Mouse (Mus musculus) midbrain, embryonic 10.5 days (tissue): ENCODE measurements around the gene Tle2. TPM values are rescaled to one million over a fixed set of nuclear protein-coding genes. Genes with fewer than 3 reads are reported as not detected.
A peak's percentile ranks its signal among the peaks of the same experiment; 100 is the strongest.

Experiments
- DNase-seq: peaks from one replicate; pipeline ENCODE4 v3.0.0-alpha.2; 2017; ENCODE audit warnings: low spot score
- H3K27ac ChIP-seq: fragments of 300-500 bp; sonication (generic); replicated peaks from 2 replicates; pipeline ENCODE4 v1.5.1; 2016; ENCODE audit warnings: mild to moderate bottlenecking
- H3K27me3 ChIP-seq: fragments of 300-500 bp; sonication (generic); 2 replicates; pipeline ENCODE4 v1.6.1; 2016; ENCODE audit warnings: low read depth, mild to moderate bottlenecking; ENCODE audit not compliant: poor library complexity, severe bottlenecking
- H3K36me3 ChIP-seq: fragments of 300-500 bp; sonication (generic); 2 replicates; pipeline ENCODE4 v1.6.1; 2016; ENCODE audit warnings: mild to moderate bottlenecking, moderate library complexity
- H3K4me1 ChIP-seq: fragments of 300-500 bp; sonication (generic); 2 replicates; pipeline ENCODE4 v1.6.1; 2016
- H3K4me3 ChIP-seq: fragments of 300-500 bp; sonication (generic); 2 replicates; pipeline ENCODE4 v1.5.1; 2016; ENCODE audit warnings: mild to moderate bottlenecking, moderate library complexity
- H3K9me3 ChIP-seq: fragments of 300-500 bp; sonication (generic); replicated peaks from 2 replicates; pipeline ENCODE4 v1.6.1; 2016; ENCODE audit warnings: mild to moderate bottlenecking
- WGBS: fragments of 180-500 bp; shearing (Covaris S2); methylation state at CpG from one replicate; pipeline ENCODE4 v1.1.7; 2016; 5-methylcytosine and 5-hydroxymethylcytosine counted together
- polyA plus RNA-seq: library from polyadenylated mRNA; unstranded; fragments of >200 nt; fragmentation: Nextera tagmentation; extraction: Ambion mirVana; gene quantifications from 2 replicates; pipeline ENCODE4 v1.2.1, GENCODE M21; 2016

Tle2 gene
- polyA plus RNA-seq: 9.7 and 13.5 TPM in 2 replicates

DNA sequence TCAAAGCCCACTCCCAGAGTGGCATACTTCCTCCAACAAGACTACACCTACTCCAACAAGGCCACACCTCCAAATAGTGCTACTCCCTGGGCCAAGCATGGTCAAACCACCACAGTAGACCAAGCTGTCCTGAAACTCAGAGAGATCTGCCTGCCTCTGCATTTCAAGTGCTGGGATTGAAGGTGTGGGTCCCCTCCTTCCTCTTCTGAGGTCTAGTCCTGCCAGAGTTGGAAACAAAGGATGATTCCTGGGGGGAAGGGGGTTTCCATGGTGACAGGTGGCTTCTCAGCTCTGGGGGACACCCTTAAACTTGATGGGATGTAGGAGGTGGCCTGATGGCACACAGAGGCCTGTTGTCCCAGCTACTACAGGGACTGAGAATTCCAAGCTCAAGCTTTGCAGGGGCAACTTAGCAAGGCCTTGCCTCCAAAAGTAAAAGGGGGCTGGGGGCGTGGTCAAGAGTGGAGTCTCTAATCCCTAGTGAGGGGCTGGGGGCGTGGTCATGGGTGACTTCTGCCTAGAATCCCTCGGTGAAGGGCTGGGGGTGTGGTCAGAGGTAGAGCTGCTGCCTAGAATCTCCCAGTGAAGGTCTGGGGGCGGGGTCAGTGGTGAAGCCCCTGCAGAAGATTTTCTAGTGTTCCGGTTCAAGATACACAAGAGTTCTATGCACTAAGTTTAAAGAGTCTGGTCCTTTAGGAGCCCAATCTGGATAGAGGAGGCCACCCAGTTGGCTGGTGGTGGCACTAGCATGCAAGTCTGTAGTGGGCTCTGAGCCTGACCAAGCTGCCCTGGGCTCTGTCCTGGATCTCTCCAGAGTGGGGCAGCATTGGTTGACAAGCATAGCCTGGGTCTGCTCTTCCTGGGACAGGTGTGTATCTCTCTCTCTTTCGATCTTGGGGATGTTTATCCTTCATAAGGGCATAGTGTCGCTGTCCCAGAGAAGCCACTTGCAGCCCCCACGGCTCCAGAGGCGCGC is at the start of gene Tle2:
Tle2 (plus strand) TSS at position 481 of the 976 bp plus-strand sequence.
- H3K36me3 ChIP-seq: no peaks in the 10 kb centered on the region
- H3K27ac ChIP-seq: peak within 1 kb of the TSS; percentile 81
- DNase-seq: peak; percentile 40
- H3K4me1 ChIP-seq: peaks cover 69% of the 10 kb centered on the region
- H3K4me3 ChIP-seq: peak within 1 kb of the TSS; percentile 58
- H3K9me3 ChIP-seq: no peaks in the 10 kb centered on the region
- H3K27me3 ChIP-seq: peaks cover 81% of the 10 kb centered on the region
- WGBS: 19% methylated on average over 10 of the region's 10 CpGs

DNA sequence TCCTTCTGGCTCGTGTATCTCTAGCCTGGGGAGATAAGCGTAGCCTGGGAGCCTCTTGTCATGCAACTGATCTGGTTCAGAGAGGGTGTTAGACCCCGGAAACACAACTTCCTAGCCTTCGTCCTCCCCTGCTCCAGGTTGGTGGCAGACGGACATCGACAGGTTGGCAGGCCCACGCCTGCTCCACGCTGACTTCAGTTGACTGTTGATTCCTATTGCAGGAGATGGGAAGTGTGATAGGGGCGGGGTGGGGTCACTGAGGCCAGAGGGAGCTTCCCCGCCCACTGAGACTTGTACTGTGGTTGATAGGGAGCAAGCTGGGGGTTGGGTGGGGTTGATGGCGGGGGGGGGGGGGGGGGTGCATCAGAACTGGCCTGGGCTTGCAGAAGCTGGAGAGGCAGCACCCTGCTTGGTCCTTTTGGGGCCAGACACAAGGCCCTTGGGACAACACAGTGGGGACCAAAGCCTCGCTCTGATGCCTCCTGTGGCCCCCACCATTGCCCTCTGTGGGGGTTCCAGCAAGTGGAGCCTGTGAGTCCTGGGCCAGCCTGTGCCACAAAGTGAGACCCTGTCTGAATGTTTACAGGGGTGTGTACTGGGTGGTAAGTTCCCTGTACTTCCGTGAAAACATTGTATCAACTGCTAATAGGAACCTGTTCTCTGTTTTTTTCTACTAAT is 49.2 kb upstream of the Tle2 start:
- H3K4me3 ChIP-seq: no peak overlapping the region
- peaks cover 22% of the 10 kb centered on the region for H3K36me3 ChIP-seq
- no peak for DNase-seq
- no peak overlapping the region for H3K27ac ChIP-seq
- whole genome bisulfite sequencing: 74% methylated on average over 12 of the region's 13 CpGs
- H3K4me1 ChIP-seq: peaks cover 13% of the 10 kb centered on the region; the same call in 1 of the 2 replicates
- no peaks in the 10 kb centered on the region for H3K9me3 ChIP-seq
- peaks cover 22% of the 10 kb centered on the region for H3K27me3 ChIP-seq

DNA sequence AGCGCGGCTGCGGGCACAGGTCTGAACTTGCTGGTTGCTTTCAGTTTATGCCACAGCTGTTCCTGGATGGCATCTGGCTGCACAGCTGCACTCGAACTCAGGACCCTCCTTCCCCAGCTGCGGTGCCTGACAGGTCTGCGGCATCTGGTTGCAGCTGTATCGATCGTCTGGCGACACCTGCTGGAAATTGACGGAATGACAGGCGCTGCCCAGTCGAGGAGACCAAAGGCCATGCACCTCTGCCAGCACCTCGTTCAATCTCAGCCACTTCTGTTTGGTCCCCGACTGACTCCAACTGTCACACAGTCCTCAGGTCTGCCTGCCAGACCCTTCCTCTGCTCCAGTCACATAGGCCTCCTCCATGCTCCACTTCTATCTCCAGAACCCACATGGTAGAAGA is 47.6 kb upstream of the Tle2 start:
- no peaks in the 10 kb centered on the region for H3K9me3 ChIP-seq
- H3K36me3 ChIP-seq: peaks cover 38% of the 10 kb centered on the region
- DNase-seq: peak; percentile 84
- H3K27me3 ChIP-seq: peaks cover 22% of the 10 kb centered on the region
- WGBS: 14% methylated on average over 14 of the region's 14 CpGs
- H3K27ac ChIP-seq: no peak overlapping the region
- H3K4me3 ChIP-seq: no peak overlapping the region
- H3K4me1 ChIP-seq: peaks cover 13% of the 10 kb centered on the region; the same call in 1 of the 2 replicates

DNA sequence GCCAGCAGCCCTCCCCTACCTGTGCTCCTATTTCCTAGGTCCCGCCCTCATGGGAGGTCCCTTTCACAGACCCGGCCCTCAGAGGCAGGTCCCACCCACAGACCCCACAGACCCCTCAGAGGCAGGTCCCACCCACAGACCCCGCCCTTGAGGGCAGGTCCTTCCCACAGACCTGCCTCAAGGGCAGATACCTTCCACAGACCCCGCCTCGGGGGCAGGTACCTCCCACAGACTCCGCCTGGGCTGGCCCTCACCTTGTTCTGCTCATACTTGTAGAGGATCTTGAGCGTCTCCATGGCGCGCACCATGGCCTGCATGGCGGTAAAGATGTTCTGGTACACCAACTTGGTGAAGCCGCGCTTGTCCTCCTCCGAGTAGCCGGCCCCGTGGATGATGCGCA is 39.5 kb upstream of the Tle2 start:
- H3K36me3 ChIP-seq: peaks cover 88% of the 10 kb centered on the region
- no peaks in the 10 kb centered on the region for H3K27me3 ChIP-seq
- peaks cover 9% of the 10 kb centered on the region; the same call in 1 of the 2 replicates for H3K4me1 ChIP-seq
- H3K9me3 ChIP-seq: no peaks in the 10 kb centered on the region
- H3K4me3 ChIP-seq: no peak overlapping the region
- no peak for DNase-seq
- 63% methylated on average over 16 of the region's 16 CpGs for WGBS
- H3K27ac ChIP-seq: no peak overlapping the region

DNA sequence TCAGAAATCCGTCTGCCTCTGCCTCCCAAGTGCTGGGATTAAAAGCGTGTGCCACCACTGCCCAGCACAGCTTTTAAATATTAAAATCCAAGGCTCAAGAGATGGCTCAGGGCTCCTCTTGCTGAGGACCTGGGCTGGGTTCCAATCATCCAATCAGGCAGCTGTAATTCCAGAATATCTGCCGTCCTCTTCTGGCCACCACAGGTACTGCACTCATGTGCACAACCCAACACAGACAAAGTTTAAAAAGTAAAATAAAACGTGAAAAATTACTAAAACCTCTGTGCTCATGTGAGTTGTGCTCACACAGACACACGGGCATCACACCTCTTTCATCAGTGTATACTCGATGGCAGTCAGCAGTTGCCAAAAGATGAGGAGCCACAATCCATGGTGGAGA is 37.6 kb upstream of the Tle2 start:
- no peak overlapping the region for H3K27ac ChIP-seq
- H3K36me3 ChIP-seq: peaks cover 87% of the 10 kb centered on the region
- WGBS: 77% methylated on average over 6 of the region's 6 CpGs
- H3K9me3 ChIP-seq: no peaks in the 10 kb centered on the region
- H3K27me3 ChIP-seq: no peaks in the 10 kb centered on the region
- peaks cover 19% of the 10 kb centered on the region for H3K4me1 ChIP-seq
- no peak for DNase-seq
- no peak overlapping the region for H3K4me3 ChIP-seq

DNA sequence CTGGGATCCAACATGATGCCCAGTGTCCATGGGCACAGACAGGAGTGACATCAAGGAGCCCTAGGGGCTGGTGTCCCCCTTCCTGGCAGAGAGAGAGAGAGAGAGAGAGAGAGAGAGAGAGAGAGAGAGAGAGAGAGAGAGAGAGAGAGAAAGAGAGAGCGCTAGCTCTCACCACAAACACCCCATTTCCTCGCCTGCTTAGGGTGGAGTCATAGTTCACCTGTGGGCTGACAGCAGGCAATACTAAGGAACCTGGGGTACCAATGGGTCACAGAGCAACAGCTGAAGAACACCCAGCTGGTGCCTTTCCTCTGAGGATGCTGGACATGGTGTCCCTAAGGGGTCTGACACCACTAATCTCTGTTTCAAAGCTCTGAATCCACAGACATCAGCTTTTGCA is 36.9 kb upstream of the Tle2 start:
- no peak for DNase-seq
- no peaks in the 10 kb centered on the region for H3K9me3 ChIP-seq
- peaks cover 26% of the 10 kb centered on the region for H3K4me1 ChIP-seq
- H3K36me3 ChIP-seq: peaks cover 86% of the 10 kb centered on the region
- no peak overlapping the region for H3K27ac ChIP-seq
- H3K27me3 ChIP-seq: no peaks in the 10 kb centered on the region
- no peak overlapping the region for H3K4me3 ChIP-seq
- WGBS: 94% methylated on average over 2 of the region's 2 CpGs

DNA sequence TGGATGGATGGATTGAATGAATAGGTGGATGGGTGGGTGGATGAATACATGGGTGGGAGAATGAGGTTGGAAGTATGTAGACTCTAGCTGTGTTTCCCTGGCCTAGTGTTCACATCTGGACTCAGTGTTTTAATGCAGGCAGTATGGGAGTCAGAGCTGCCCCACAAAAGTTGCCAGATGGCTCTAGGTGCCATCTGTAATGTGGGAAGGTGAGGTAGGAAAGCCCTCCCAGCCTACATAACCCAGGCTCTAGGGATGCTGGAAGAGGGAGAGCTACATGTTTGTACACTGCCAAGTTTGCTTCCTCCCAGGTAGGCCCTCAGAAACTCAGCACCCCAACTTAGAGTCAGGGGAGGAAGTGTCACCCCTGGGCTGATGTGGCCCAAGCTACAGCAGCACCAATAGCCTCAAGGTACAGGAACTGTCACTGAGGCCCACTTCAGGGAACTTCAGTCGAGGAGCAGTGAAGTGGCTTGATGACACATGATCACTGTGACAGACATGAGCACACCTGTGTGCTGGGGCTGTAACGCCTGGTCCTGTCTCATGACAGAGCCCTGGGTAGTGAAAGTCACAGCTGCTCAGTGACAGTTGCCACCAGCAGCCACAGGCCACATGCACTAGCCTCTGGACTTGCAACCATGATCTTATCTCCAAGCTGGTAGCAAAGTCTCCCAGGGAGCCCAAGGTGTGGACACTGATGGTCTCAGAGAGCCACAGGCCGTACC is 35.9 kb upstream of the Tle2 start:
- WGBS: 88% methylated on average over 3 of the region's 3 CpGs
- no peak overlapping the region for H3K4me3 ChIP-seq
- H3K27me3 ChIP-seq: no peaks in the 10 kb centered on the region
- H3K27ac ChIP-seq: no peak overlapping the region
- no peak for DNase-seq
- H3K4me1 ChIP-seq: peaks cover 36% of the 10 kb centered on the region
- peaks cover 82% of the 10 kb centered on the region for H3K36me3 ChIP-seq
- H3K9me3 ChIP-seq: no peaks in the 10 kb centered on the region

DNA sequence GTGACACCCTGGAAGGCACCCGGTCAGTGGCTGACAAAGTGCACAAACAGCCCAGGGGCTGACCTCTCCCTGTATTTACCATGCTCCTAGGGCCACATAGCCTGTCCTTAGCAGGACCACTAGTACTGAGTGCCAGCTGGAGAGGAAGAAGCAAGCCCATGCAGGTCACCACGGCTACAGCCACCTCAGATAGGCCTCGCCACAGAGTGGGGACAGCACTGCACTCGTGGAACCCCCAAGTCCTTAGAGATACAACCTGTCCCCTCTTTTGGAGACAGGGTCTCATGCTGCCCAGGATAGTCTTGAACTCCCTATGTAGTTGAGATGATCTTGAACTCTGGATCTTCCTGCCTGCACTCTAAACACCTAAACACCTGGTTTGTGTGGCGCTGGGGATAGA is 33.0 kb upstream of the Tle2 start:
- Histone ChIP-seq H3K4me1 (peaks cover 44% of the 10 kb centered on the region), H3K36me3 (peaks cover 61% of the 10 kb centered on the region), H3K27me3 (no peaks in the 10 kb centered on the region), H3K9me3 (no peaks in the 10 kb centered on the region), H3K4me3 (no peak overlapping the region), H3K27ac (no peak overlapping the region; the same call in 1 of the 2 replicates)
- no peak for DNase-seq
- WGBS: 89% methylated on average over 5 of the region's 5 CpGs

DNA sequence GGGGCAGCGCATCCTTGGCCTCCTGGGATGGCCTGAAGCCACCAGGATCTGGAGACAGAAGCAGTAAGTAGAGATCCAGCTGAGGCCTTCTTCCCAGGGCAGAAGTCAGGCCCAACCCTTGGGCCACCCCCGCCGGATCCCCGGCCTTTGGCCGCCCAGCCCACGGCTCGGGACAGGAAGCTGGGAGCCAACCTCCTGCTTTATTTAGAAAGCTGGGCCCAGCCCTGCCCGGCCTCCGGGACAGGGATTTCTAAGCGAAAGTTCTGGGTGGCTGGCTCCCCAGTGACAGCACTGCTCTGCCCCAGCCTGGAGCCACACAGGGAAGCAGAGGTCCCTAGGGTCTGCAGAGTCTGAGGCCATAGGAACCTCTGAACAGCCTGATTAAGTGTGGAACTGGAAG is 32.6 kb upstream of the Tle2 start:
- H3K36me3 ChIP-seq: peaks cover 59% of the 10 kb centered on the region
- H3K27ac ChIP-seq: 0 out of 2 replicates have a peak overlapping the region, but pooled peaks have one; percentile 23
- 88% methylated on average over 10 of the region's 10 CpGs for WGBS
- H3K27me3 ChIP-seq: no peaks in the 10 kb centered on the region
- H3K4me1 ChIP-seq: peaks cover 44% of the 10 kb centered on the region
- no peaks in the 10 kb centered on the region for H3K9me3 ChIP-seq
- DNase-seq: no peak
- H3K4me3 ChIP-seq: no peak overlapping the region

DNA sequence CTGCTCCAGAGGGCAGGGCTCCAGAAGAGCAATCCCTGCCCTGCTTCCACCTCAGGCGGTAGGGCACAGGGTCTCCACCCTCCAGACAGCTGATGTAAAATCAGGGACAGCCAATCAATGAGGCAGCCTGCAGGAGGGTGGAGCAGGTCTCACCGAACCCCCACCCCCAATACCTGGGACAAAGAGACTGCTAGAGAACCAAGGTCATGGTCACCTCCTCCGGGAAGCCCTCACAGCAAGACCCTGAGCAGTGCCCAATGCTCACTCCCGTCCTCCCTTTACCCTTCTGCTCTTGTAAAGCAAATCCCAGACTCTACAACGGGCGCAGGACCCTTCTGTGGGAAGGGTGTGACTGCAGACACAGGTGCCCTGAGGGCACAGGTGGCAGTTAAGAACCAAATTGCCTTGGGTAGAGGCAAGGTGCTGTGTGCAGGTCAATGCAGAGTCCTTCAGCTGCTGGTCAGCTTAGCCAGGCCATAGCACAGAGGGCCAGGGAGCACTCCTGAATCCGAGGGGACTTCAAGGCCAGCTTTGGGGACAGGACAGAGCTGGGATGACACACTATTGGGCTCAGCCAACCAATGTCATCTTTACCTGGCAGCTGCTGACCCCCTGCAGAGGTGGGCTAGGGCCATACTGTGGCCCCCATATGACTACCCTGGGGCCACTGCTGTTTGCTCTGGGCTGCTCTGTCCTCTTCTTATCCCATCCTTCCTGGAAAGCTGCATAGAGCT is 31.5 kb upstream of the Tle2 start:
- Histone ChIP-seq H3K36me3 (peaks cover 49% of the 10 kb centered on the region), H3K4me3 (peak overlapping the region; percentile 90), H3K9me3 (no peaks in the 10 kb centered on the region), H3K27ac (0 out of 2 replicates have a peak overlapping the region, but pooled peaks have one; percentile 17), H3K27me3 (no peaks in the 10 kb centered on the region), H3K4me1 (peaks cover 44% of the 10 kb centered on the region)
- DNase-seq: no peak
- WGBS: 79% methylated on average over 7 of the region's 7 CpGs

DNA sequence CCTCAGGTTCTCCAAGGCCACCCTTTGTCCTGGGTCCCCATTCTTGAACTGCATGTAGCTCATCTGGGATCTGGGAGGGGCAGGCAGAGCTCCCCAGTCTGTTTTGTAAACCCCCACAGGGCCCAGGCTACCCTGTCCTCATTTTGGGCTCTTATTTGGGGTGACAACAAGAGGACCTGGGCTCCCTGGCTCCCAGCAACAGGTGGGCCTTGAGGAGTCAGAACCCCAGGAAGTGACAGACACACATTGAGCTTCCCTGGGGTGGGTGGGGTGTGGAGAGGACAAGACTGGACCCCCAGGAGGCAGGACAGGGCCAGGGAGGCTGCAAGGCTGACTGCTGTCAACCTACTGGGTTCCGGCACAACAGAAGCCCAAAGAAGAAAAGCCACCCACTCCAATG is 30.7 kb upstream of the Tle2 start:
- Histone ChIP-seq H3K27me3 (no peaks in the 10 kb centered on the region), H3K27ac (peak overlapping the region; percentile 92), H3K9me3 (no peaks in the 10 kb centered on the region), H3K4me3 (peak overlapping the region; percentile 90), H3K36me3 (peaks cover 42% of the 10 kb centered on the region), H3K4me1 (peaks cover 44% of the 10 kb centered on the region)
- no peak for DNase-seq
- WGBS: 57% methylated on average over 1 of the region's 1 CpGs
